Mouse (Mus musculus) heart, adult 9 months (tissue): ENCODE measurements around the gene Tpbgl.

ENCODE experiments used
- DNase-seq, 2 experiments: peaks; one replicate each; pipeline ENCODE4 v3.0.0; 2022; ENCODE audit warnings: low spot score in 2 of 2

The Tpbgl gene

DNA sequence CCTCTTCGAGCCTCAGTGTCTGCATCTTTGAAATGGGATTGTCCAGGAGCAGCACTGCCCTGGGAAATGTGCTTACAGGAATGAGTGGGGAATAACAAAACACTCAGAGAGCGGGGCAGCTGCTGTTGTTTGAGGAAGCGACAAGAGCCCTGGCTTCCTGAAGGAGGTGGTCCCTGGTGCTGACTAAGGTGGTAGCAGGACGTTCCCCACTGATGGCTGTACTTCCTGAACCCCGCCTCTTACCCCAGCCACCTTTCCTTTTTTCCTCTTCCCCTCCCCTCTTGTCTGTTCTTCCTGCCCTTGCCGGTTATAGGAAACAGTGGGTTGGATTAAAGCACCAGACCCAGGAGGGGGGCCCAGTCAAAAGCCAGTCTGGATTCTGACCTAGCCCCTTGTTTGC lies 46.7 kb downstream of the Tpbgl start:
- DNase-seq = no peak

DNA sequence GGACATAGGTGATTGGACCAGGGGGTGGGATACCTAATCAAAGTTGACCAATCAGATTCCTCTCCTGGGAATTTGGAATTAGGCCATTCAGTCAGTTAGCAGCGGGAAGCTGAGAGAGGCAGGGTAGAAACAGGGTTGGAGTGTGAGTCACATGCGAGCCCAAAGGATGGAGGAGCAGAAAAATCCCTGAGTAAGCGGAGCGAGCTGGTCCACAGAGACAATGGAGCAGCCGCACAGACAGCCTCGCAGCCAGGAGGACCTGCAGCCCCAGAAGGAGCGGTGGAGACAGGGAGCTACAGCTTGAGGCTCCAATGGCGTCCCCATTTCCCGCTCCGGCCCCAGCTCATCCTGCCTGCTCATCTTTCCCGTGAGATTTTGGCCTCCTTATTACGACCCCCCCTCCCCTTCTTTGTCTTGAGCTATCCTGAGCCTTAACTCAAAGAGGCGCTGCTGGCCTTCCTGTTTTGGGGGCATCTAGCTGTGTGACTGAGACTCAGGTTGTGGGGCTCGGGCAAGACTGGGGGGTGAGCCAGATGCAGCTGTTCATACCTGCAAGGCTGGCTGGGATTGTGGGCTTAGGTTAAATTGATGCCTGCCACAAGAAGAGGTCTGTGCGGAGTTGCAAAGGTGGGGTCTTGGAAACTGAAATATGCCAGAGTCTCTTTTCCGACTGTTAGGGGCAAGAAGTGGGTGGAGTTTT lies 47.3 kb downstream of the Tpbgl start:
- DNase-seq = peak in 1 of 2 experiments; percentile 35

DNA sequence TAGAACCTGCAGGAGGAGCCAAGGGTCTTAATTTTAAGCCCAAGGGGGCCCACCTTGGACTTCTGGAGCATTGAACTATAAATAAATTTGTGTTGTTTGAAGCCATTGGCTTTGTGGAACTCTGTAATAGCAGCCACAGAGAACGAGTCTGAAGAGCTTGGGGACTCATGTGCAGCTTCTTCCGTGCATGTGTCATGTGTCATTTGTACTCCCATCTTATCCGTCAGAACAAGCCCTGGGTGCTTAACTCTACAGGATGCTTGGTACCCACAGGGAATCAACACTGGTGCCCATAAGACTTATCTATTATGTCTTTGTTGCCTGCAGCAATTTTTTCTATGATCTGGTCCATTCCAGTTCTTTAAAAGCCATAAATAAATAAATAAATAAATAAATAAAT lies 48.7 kb downstream of the Tpbgl start:
- no peak for DNase-seq
